10 mouse cellular contexts compared by ENCODE assay signal in genomic region chr9:124475689-124476088, GRCm38 (mm10). TPM values are rescaled to one million over a fixed set of nuclear protein-coding genes. Genes with fewer than 3 reads are reported as not detected.
DNase-seq lines count a peak whose midpoint lies in the region; ATAC-seq lines count a peak whose summit lies in the region.
"Had no signal": no experiment of that assay in that cellular context is flagged by ENCODE, and none has a peak within 500 bp of the region (broad histone marks: within the 10 kb centered on the region; RNA-seq: fewer than 3 reads in every experiment).

No protein-coding gene starts in this region.

- no peak for ATAC-seq in CD4-positive, CD25-positive, alpha-beta regulatory T cell, adult 4 months
- peak; percentile 32; the same call in 1 of the 2 replicates for ATAC-seq in hindbrain, embryonic 12.5 days (ENCODE audit: low FRiP score)

- H3K27ac ChIP-seq in hindbrain, embryonic 12.5 days, result no peak overlapping the region
- H3K27ac ChIP-seq in hindbrain, embryonic 10.5 days, result no peak overlapping the region
- H3K27ac ChIP-seq: limb, embryonic 13.5 days had no signal

- peak; percentile 6 for DNase-seq in CD4-positive, CD25-positive, alpha-beta regulatory T cell, adult 2 months (ENCODE audit: low read depth, low spot score)
- no peak for DNase-seq in hindbrain, embryonic 10.5 days (ENCODE audit: low spot score)
- peak; percentile 14 for DNase-seq in thymus, postnatal 14 days
- DNase-seq in thymus, adult 18-20 months, result no peak
- DNase-seq in testis, postnatal 14 days (ENCODE audit: low spot score), result peak; percentile 38
- DNase-seq in urinary bladder, postnatal 25 days (ENCODE audit: low spot score), result no peak
- DNase-seq: right cerebral cortex, postnatal 4 days had no signal

- peaks cover 7% of the 10 kb centered on the region for H3K9me3 ChIP-seq in hindbrain, embryonic 12.5 days (replicated peaks)
- peaks cover 12% of the 10 kb centered on the region for H3K9me3 ChIP-seq in hindbrain, embryonic 10.5 days

- H3K4me1 ChIP-seq in hindbrain, embryonic 12.5 days, result no peaks in the 10 kb centered on the region
- H3K4me1 ChIP-seq in hindbrain, embryonic 10.5 days (replicated peaks), result no peaks in the 10 kb centered on the region
- H3K4me1 ChIP-seq: limb, embryonic 13.5 days had no signal

- H3K27me3 ChIP-seq in hindbrain, embryonic 12.5 days, result no peaks in the 10 kb centered on the region
- no peaks in the 10 kb centered on the region for H3K27me3 ChIP-seq in hindbrain, embryonic 10.5 days (ENCODE audit: insufficient read depth, poor library complexity, severe bottlenecking)
- H3K27me3 ChIP-seq: limb, embryonic 13.5 days had no signal

- 86% methylated on average over 15 of the region's 15 CpGs for WGBS in hindbrain, embryonic 12.5 days
- WGBS in hindbrain, embryonic 10.5 days, result 85% methylated on average over 15 of the region's 15 CpGs

- H3K4me3 ChIP-seq in hindbrain, embryonic 12.5 days, result no peak overlapping the region
- no peak overlapping the region for H3K4me3 ChIP-seq in hindbrain, embryonic 10.5 days
- H3K4me3 ChIP-seq: limb, embryonic 13.5 days had no signal

- H3K9ac ChIP-seq in hindbrain, embryonic 12.5 days, result no peak overlapping the region
- H3K9ac ChIP-seq: limb, embryonic 13.5 days had no signal

- H3K4me2 ChIP-seq in hindbrain, embryonic 12.5 days (replicated peaks), result no peak overlapping the region
- H3K4me2 ChIP-seq: limb, embryonic 13.5 days had no signal

- H3K36me3 ChIP-seq in hindbrain, embryonic 12.5 days, result peaks cover 20% of the 10 kb centered on the region
- peaks cover 18% of the 10 kb centered on the region for H3K36me3 ChIP-seq in hindbrain, embryonic 10.5 days

RNA-seq across cellular contexts. Expression of gene Ppp2r3d, which starts 1.0 kb away (rescaled TPM):
- 10 to 100 TPM in 1 of 2 experiments, 1 to 10 TPM in 1; 9.7 to 12.9 TPM for polyA plus RNA-seq in CD4-positive, CD25-positive, alpha-beta regulatory T cell, adult 4 months (2017; shearing (Covaris generic))
- polyA plus RNA-seq in hindbrain, embryonic 12.5 days (2016; fragmentation: Nextera tagmentation; extraction: Ambion mirVana), result 186 and 188 TPM in 2 replicates
- 142 and 209 TPM in 2 replicates for polyA plus RNA-seq in hindbrain, embryonic 10.5 days (2016; fragmentation: Nextera tagmentation; extraction: Ambion mirVana)

RNA-seq across cellular contexts. Expression of gene Gm21836, which starts 17.9 kb away (rescaled TPM):
- polyA plus RNA-seq in CD4-positive, CD25-positive, alpha-beta regulatory T cell, adult 4 months (2017; shearing (Covaris generic)), result not detected
- polyA plus RNA-seq in hindbrain, embryonic 12.5 days (2016; fragmentation: Nextera tagmentation; extraction: Ambion mirVana), result not detected in 2 replicates
- not detected in 2 replicates for polyA plus RNA-seq in hindbrain, embryonic 10.5 days (2016; fragmentation: Nextera tagmentation; extraction: Ambion mirVana)
- polyA plus RNA-seq: limb, embryonic 13.5 days had no signal

Comparison
In these comparisons a context has a peak if more than half of its experiments do, and no peak if none do; other contexts are left out.
1. DNase-seq: peak in CD4-positive, CD25-positive, alpha-beta regulatory T cell, adult 2 months (single experiment), thymus, postnatal 14 days (single experiment) and testis, postnatal 14 days (single experiment); none in hindbrain, embryonic 10.5 days (single experiment), thymus, adult 18-20 months (0 of 2) and urinary bladder, postnatal 25 days (single experiment).
2. RNA of gene Ppp2r3d, which starts 1.0 kb away (polyA plus RNA-seq): 142 to 209 TPM in hindbrain, embryonic 10.5 days and 186 to 188 TPM in hindbrain, embryonic 12.5 days; 9.7 to 12.9 TPM in CD4-positive, CD25-positive, alpha-beta regulatory T cell, adult 4 months; every median in the first group is over 10 times any median in the second.